Mouse (Mus musculus) embryonic fibroblast, embryonic 13.5 days (primary cell): Measurements from ENCODE around the gene Ppp1r15a. TPM values are rescaled to one million over a fixed set of nuclear protein-coding genes. Genes with fewer than 3 reads are reported as not detected.

Experiments used
- H3K27ac ChIP-seq: 2 replicates; pipeline ENCODE4 v1.5.1; 2012; ENCODE audit warnings: low read length, control low read depth, inconsistent platforms; ENCODE audit not compliant: insufficient read depth
- H3K4me1 ChIP-seq: 2 replicates; pipeline ENCODE4 v1.6.1; 2011; ENCODE audit warnings: low read length; ENCODE audit not compliant: control insufficient read depth, insufficient read depth
- H3K4me3 ChIP-seq: 2 replicates; pipeline ENCODE4 v1.5.1; 2011; ENCODE audit warnings: mild to moderate bottlenecking, control low read depth, low read length; ENCODE audit not compliant: insufficient read depth
- CTCF ChIP-seq: IDR thresholded peaks from 2 replicates; pipeline ENCODE4 v1.5.1; 2011; ENCODE audit warnings: mild to moderate bottlenecking, control low read depth, low read length, moderate library complexity, borderline replicate concordance; ENCODE audit not compliant: insufficient read depth
- POLR2A ChIP-seq: IDR thresholded peaks from 2 replicates; pipeline ENCODE4 v1.6.1; 2011; ENCODE audit warnings: low read depth, mild to moderate bottlenecking, control low read depth, low read length, moderate library complexity
- polyA plus RNA-seq: library from polyadenylated mRNA; stranded (reverse); fragments of >200 nt; gene quantifications from 2 replicates; pipeline ENCODE4 v1.2.4, GENCODE M21; 2011; ENCODE audit warnings: low read depth; ENCODE audit not compliant: missing spikeins, insufficient read length

Gene Ppp1r15a
- polyA plus RNA-seq, 1 experiment: 35.9 TPM

DNA sequence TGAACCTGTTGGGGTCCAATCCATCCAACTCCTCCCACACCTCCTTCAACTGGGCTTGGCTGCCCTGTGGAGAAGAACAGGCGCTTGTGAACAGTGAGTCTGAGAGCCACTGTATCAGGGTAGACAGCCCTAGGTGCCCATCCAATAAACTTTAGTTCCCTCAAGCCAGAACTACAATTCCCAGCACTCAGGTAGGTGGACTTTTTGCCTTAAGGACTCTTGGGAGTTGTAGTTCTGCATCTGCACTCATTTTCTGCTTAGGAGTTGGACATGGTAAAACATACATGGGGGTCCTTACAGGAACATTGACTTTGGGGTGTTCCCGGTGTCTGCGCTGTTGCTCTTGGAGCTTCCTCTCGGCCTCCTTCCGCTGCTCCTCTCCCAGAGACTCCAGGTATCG, 27.6 kb downstream of the Ppp1r15a start:
- Histone ChIP-seq H3K27ac (no peak overlapping the region), H3K4me1 (no peaks in the 10 kb centered on the region), H3K4me3 (no peak overlapping the region)
- TF ChIP-seq CTCF (no peak), POLR2A (no peak)

DNA sequence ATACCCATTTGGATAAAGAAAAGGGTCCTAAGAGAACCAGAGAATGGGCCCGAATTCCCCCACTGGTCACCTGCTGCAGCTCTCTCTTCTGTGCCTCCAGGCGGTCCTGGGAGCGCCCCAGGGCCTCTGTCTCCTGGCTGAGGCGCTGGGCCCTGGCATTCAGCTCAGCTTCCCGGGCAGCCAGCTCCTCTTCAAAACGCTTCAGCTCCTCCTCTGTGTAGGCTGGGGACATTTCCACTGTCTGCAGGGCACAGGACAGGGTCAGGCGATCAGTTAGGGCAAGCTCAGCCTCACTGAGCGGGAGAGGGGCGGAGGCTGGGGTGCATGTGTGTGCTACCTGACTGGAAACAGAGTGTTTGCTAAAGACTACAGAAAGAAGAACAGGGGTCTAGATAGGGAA, 31.5 kb downstream of the Ppp1r15a start:
- Histone ChIP-seq H3K4me1 (peaks cover 5% of the 10 kb centered on the region; the same call in 1 of the 2 replicates), H3K27ac (no peak overlapping the region), H3K4me3 (no peak overlapping the region)
- TF ChIP-seq POLR2A (no peak), CTCF (no peak)

DNA sequence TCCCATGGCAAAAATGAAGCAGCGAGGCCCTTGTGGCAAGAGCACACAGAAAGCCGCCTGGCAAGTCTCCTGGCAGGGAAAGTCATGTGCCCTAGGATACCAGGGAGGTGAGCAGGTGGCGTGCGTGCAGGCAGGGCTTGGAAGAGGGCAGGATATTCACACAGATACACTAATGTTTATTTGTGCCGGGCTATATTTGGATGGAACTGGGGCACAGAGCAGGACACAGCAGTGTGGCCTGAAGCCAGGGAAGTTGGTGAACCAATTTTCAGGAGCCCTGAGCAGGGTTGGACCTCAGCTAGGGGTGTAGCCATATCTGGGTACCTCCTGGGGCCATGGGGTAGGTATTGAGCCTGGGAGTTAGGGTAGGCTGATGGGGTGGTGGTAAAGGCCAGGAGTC, 33.1 kb downstream of the Ppp1r15a start:
- Histone ChIP-seq H3K27ac (no peak overlapping the region), H3K4me1 (peaks cover 5% of the 10 kb centered on the region; the same call in 1 of the 2 replicates), H3K4me3 (no peak overlapping the region)
- TF ChIP-seq POLR2A: no peak

DNA sequence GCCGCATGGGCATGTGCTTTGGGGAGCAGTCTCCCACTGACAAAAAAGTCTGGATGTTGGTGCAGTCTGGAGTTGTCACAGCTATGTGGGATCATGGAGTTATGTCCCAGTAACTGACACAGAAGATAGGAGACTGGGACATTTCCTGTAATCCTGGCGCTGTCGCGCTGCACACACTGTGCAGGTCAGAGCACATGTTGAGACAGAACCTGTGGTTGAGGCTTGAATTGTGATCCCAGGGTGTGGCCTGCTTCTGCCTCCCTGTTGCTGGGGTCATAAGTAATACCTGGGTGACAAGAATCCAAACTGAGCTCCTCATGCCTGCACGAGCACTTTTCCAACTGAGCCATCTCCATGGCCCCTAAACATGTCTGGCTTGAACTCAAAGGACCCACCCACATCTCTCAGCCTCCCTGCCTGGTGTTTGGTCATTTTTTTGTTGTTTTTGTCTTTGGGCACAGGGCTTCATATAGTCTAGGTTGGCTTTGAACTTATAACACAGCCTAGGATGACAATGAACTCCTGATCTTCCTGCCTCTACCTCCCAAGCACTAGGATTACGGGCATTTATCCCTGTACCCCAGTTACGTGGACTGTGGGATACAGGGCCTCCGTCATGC, 33.7 kb downstream of the Ppp1r15a start:
- Histone ChIP-seq H3K4me1 (peaks cover 5% of the 10 kb centered on the region; the same call in 1 of the 2 replicates), H3K27ac (no peak overlapping the region), H3K4me3 (no peak overlapping the region)
- no peak for TF ChIP-seq CTCF
- TF ChIP-seq POLR2A: no peak

DNA sequence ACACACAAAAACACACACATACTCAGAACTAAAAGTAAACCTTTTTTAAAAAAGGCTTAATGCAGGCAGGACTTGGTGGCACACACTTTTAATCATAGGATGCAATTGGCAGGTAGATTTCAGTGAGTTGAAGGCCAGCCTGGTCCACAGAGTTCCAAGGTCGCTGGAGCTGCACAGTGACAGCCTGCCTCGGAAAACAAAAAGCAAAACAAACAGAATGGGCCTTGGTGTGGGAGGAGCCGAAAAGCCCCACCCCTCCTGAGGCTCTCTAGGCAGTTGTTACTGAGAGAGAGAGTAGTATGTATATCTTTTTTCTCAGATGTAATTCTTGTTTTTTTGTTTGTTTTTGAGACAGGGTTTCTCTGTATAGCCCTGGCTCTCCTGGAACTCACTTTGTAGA, 34.8 kb downstream of the Ppp1r15a start:
- no peak overlapping the region for H3K4me3 ChIP-seq
- H3K4me1 ChIP-seq: peaks cover 5% of the 10 kb centered on the region; the same call in 1 of the 2 replicates
- H3K27ac ChIP-seq: 0 out of 2 replicates have a peak overlapping the region, but pooled peaks have one; percentile 10
- TF ChIP-seq POLR2A (no peak), CTCF (no peak)

DNA sequence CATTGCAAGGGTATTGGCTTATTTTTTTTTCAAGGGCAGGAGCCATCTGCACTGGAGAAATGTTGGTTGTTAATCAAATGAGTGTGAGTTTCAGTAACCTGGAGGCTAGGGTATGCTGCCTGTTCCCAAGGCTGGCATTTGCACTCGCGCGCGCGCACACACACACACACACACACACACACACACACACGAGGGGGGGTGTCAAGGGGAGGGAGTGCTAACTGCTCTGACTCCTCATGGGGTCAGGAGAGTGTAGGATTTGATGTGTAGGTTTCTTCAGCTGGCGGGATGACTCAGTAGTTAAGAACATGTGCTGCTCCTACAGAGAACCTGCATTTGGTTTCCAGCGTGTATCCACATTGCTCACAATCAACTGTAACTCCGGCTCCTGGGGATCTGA, 35.2 kb downstream of the Ppp1r15a start:
- 0 out of 2 replicates have a peak overlapping the region, but pooled peaks have one; percentile 10 for H3K27ac ChIP-seq
- H3K4me3 ChIP-seq: no peak overlapping the region
- TF ChIP-seq CTCF: no peak
- peaks cover 5% of the 10 kb centered on the region; the same call in 1 of the 2 replicates for H3K4me1 ChIP-seq

DNA sequence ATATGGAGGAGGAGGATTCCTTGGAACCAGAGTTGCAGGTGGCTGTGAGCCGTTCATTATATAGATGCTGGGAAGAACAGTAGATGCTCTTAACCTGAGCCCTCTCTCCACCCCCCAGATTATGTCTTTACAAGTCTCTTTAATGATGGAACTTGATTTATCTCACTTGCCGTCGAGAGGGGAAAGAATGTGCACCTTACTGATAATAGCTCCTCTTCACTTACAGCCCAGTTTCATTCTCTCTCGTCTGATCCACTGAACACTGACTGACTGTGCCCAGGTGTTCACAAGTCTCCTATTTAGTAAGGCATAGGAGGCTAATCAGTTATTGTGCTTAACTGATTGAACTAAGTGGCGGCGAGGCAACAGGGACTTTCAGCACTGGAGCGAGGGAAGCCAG, 36.5 kb downstream of the Ppp1r15a start:
- Histone ChIP-seq H3K4me3 (no peak overlapping the region), H3K27ac (no peak overlapping the region), H3K4me1 (peaks cover 5% of the 10 kb centered on the region; the same call in 1 of the 2 replicates)
- no peak for TF ChIP-seq CTCF
- TF ChIP-seq POLR2A: no peak

DNA sequence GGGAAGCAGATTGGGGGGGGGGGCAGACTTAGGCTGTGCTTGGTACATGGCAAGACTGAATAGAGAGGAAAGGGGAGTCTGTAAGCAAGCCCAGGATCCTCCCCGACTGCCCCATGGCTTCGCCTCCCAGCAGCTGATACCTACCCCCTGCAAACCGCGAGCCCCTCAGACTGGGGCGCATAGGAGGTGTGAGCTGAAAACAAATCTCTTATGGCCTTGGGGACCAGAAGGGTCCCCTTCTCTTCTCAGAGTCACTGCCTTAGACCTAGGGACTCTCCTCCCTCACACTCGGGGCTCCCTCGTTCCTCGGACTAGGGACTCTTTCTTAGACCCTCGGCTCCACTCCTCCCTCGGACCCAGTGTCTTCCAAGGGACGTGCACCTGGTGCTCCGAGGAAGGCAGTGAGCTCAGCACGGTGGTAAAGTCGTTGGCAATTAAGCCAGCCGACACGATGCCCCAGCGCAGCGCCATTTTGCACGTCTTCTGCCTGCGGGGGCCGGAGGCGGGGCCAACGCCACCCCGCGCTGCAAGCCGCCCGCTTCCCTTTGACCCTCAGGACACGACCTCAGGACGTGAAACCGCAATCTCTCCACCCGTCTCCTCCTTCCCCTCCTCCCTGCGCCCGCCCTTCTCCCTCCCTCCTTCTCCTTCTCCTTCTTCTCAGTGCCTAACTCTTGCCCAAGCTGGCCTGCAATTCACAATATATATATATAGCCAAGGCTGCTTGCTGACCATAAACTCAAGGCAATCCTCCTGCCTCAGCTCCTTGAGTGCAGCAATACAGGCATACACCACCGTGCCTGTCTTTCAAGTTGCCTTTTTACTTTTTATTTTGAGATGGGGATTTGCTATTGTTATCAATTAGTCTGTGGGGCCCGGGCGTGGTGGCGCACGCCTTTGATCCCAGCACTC, 37.5 kb downstream of the Ppp1r15a start, which contains the start of gene Dhdh:
Gene Dhdh, minus strand, starts transcription at position 513 of the 912 bp plus-strand sequence.
- Histone ChIP-seq H3K27ac (no peak within 1 kb of the TSS), H3K4me1 (peaks cover 5% of the 10 kb centered on the region; the same call in 1 of the 2 replicates), H3K4me3 (0 out of 2 replicates have a peak within 1 kb of the TSS, but pooled peaks have one; percentile 3)
- TF ChIP-seq POLR2A: peak; percentile 51; the same call in 1 of the 2 replicates
- no peak for TF ChIP-seq CTCF

DNA sequence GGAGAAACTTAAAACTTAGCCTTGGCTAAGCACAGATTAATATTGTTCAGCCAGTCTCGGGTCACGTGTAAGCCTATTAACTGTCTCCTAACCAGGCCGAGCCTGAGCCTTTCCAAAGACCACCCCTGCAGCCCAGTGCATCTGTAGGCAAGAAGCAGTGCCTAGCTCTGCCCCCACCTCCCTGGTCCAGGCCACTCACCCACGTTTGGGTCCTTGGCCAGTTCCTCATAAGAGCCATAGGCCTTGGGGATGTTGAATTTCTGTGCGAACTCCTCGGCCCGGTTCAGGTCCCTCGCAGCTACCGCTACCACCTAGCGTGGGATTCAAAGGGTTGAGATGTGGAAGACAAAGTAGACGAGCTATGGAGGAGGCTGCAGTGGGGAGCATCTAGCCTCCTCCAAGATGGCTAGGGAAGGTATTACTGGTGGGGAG, 38.2 kb downstream of the Ppp1r15a start:
- peaks cover 5% of the 10 kb centered on the region; the same call in 1 of the 2 replicates for H3K4me1 ChIP-seq
- TF ChIP-seq POLR2A (no peak), CTCF (no peak)
- no peak overlapping the region for H3K4me3 ChIP-seq
- no peak overlapping the region for H3K27ac ChIP-seq

DNA sequence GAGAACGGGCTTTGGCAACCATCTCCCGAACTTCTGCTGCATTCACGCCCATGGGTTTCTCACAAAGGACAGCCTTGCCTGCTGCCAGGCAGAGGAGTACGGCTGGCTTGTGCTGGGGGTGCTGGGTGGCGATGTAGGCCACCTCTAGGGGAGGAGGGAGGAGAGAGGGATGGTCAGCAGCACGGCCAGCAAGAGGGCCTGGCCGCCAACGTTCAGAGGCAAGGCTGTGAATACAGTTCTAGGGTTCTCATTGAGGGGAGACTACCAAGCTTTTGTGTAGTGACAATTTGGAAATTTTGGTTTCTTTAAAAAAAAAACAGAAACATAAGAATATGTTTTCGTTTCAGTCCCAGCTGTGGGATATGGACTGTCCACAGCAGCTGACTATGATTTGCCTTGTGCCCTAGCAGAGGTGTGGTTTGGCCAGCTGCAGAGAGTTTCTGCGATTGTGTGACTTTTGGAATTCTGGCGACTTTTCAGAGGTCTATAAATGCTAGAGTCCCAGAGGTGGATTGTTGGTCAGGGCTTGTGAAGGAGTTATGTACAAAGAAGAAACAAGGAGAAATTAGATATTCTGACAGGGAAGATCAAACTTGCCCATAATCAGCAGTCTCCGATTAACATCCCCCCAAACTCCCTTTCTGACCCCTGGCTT, 39.2 kb downstream of the Ppp1r15a start, which contains the start of gene Gm45808:
Gene Gm45808, minus strand, starts transcription at position 51 of the 655 bp plus-strand sequence.
- Histone ChIP-seq H3K4me1 (peaks cover 5% of the 10 kb centered on the region; the same call in 1 of the 2 replicates), H3K27ac (no peak within 1 kb of the TSS), H3K4me3 (no peak within 1 kb of the TSS)
- TF ChIP-seq CTCF: no peak
- no peak for TF ChIP-seq POLR2A
